Mouse (Mus musculus) left cerebral cortex, postnatal 25 days (tissue): ENCODE data around the gene Snapc4. TPM values are rescaled to one million over a fixed set of nuclear protein-coding genes. Genes with fewer than 3 reads are reported as not detected.

Experiments
- DNase-seq, 2 experiments: peaks; one replicate each; pipeline ENCODE4 v3.0.0; 2022; ENCODE audit warnings: low spot score in 2 of 2, mixed read lengths in 1 of 2
- intact Hi-C: fragments of 180-260 bp; cut with DNase I; formaldehyde crosslinking; loops from one replicate; pipeline ENCODE4 v1.15.1; 2025
- total RNA-seq, 2 experiments: library from RNA; stranded (reverse); gene quantifications; 2 replicates each; pipeline ENCODE4 v1.2.3; 2021

Snapc4 gene
- total RNA-seq, 2 experiments from 2014 or later, result 56.9 to 67.7 TPM

DNA sequence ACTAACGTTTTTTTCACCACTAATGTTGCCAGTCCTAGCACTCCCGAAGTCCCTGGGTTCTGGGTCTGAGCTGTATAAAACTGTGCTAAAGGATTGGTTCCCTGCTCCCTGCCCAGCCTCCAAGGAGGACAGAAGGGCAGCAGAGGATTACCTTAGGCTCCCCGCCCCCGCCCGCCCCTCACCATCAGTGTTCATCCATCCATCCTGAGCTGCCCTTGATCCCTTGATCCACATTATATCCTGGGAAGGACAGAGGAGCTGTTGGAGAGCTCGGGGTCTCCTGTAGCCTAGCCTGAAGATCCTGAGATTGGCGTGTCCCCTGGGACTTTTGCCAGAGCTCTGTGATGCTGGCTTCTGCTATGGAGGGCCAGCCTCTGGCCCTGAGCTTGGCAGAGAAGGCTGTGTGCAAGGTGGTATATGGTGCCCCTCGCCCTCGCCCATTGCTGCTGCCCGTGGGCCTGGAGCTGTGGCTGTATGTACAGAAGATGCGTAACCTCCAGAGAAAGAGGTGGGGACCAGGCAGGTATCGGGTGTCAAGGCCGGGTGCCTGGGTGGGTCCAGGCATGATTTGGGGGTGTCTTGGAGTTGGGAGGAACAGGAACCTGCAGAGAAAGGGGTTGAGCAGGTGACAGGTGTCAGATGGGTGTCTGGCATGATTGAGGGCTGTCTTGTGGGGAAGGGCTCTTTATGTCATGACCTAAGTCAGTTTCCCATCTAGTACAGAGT, 60.8 kb downstream of the Snapc4 start:
- intact Hi-C loops, result loop anchor here (10.0 kb wide), 2 partner anchors 245 to 585 kb away; partner anchors contain the start of gene Surf6
- no peak for DNase-seq

DNA sequence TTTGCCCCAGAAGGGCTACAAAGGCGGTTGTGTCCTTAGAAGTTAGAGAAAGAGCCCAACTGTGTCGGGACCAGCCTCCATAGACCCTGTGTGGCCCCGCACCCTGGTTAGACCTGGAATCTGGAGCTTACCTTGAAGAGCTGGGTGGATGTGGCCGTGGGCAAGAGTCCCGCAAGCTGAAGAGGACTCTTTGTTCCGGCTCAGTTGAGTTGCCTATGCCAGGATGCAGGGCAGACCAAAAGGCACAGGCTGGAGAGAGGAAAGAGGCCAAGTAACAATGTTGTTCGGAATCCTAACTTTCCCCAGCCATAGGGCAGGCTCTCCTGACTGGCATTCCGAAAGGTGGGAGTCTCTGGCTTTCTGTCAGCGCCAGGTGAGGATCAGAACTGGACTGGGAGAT, 61.3 kb downstream of the Snapc4 start:
- intact Hi-C loops, result loop anchor here (10.0 kb wide), 1 partner anchor 586 kb away; the partner anchor contains the start of gene Surf6
- DNase-seq, result no peak

DNA sequence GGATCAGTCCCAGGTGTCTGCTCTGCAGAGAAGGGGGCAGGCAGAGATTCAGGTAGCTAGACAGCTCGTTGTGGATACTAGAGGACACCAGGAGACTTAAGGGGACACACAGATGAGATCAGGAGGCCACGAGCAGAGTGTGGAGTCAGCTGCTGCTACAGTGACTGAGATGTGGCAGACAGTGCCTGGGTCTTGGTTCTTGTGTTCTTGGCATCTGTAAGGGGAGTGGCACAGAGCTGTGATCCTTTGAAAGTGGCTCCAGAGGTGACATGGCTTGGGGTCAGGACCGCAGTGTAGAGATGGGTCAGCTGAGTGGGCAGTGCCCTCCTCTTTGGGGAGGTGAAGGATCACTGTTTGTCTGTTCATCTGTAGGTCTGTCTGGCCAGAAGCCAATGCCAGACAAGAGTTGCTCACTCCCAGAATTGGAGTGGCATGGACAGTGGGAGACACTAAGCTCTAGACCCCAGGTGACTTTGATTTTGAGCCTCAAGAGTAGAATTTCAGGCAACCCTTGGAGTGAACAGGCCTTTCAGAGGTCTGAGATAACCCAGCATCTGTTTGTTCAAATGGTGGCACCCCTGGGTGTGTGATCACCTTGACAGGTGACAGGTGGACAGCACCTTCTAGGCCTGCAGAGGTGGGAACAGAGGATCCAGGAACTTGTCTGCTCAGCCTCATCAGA, 62.3 kb downstream of the Snapc4 start:
- intact Hi-C loops, result loop anchor here (10.0 kb wide), 1 partner anchor 587 kb away; the partner anchor contains the start of gene Surf6
- DNase-seq, result no peak

DNA sequence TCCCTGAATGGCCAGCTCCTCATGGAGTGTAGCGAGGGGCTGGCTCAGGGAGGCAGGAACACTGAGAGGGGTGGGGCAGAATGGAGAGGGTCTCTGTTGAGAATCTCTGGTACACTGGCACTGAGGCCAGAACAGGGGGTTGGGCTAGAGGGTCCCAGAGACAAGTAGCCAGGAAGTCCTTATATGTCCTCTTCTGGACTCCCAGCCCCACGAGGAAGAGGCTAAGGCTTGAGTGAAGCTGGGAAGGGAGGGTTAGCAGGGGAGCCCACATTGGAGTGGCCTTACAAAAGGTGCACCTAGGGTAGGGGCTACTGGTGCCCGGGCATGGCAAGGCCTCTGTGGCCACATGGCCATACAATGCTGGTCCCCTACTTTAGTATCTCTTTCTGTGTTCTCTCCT, 63.1 kb downstream of the Snapc4 start:
- intact Hi-C loops, result loop anchor here (10.0 kb wide), 1 partner anchor 587 kb away; the partner anchor contains the start of gene Surf6
- DNase-seq, result no peak

DNA sequence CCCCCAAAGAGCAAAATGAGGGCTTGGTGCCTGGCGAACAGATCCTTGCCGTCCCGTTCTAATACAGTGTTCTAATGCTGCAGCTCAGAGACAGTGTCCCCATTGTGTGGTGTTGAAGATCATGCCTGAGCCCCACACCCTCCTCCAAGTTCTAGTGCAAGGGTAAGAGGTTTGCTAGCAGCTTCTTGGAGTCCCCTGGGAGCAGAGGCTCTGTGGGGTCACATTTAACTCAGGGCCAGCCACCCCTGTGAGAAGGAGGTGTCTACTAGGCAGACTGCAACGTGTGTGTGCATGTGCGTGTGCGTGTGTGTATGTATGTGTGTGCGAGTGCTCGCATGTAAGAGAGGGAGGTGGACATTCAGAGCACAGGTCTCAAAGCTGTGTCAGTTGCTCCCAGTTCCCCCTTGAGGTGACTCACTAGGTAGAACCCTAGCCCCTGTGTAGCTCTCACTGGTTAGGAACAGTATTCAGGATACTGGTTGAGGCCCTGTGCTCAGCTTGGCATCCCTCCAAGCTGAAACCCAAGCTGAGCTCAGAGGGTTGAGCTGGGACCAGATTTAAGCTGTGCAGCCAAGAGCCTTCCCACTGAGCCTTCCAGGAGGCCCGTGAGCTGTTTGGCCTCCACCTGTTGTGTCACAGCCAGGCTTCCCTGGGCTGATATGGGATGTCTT, 63.7 kb downstream of the Snapc4 start:
- DNase-seq, result no peak
- intact Hi-C loops, result loop anchor here (10.0 kb wide), 1 partner anchor 588 kb away; the partner anchor contains the start of gene Surf6

DNA sequence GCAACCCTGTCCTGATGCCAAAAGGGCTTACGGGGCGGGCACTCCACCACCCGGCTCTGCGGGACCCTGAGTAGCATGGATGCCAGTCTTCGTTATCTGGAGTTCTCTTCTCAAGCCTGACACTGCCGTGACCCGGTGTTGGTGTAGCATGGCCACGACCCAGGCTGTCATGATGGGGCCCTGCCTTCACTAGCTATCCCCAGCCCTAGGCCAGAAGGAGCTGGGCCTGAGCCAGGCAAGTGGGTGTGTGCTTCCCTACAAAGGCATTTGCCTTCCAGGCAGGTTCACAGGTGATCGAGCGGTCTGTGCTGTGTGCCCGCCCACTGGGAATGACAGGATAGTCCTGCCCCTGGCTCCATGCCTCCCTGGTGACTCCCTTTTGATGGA, 64.5 kb downstream of the Snapc4 start:
- intact Hi-C loops, result loop anchor here (10.0 kb wide), 1 partner anchor 589 kb away; the partner anchor contains the start of gene Surf6
- DNase-seq, result peak; percentile 46 to 48

DNA sequence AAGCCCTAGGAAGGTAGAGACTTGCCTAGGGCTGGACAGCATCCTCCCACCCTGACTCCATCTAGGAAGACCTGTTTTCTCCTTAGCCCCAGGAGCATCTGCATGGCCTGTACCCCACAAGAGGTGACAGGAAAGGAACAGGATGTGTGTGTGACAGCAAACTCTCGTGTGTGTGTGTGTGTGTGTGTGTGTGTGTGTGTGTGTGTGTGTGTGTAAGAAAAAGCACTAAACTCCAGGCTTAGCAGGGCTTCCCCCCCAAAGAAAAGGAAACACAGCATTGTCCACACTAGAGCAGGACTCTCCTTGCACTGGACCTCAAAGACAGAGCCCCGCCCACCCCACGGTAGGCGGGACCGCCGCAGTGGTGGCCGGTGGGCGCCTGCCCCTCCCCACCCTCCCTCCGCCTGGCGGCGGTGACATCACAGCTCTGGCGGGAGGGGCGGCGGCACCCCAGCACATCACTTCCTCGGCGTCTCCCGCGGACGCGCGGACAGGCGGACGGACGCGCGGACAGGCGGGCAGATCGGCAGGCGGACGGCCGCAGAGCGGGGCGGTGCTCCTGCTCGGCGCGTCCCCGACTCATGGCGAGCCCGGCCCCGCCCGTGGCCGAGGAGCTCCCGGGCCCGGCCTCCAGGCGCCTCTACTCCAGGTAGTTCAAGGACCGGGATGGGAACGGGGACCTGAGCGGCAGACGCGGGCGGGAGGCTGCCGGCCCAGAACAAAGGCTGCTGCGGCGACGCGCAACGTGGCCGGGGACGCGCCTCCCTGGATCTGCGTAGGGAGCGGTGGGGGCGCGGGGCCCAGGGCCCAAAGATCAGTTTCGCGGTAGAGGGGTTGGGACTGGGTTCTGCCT, 65.2 kb downstream of the Snapc4 start, which contains the start of gene Gpsm1:
Gpsm1 (plus strand) TSS at position 444 of the 853 bp plus-strand sequence.
- peak; percentile 80 to 85 for DNase-seq
- intact Hi-C loops, result loop anchor here (10.0 kb wide), 1 partner anchor 590 kb away; the partner anchor contains the start of gene Surf6

DNA sequence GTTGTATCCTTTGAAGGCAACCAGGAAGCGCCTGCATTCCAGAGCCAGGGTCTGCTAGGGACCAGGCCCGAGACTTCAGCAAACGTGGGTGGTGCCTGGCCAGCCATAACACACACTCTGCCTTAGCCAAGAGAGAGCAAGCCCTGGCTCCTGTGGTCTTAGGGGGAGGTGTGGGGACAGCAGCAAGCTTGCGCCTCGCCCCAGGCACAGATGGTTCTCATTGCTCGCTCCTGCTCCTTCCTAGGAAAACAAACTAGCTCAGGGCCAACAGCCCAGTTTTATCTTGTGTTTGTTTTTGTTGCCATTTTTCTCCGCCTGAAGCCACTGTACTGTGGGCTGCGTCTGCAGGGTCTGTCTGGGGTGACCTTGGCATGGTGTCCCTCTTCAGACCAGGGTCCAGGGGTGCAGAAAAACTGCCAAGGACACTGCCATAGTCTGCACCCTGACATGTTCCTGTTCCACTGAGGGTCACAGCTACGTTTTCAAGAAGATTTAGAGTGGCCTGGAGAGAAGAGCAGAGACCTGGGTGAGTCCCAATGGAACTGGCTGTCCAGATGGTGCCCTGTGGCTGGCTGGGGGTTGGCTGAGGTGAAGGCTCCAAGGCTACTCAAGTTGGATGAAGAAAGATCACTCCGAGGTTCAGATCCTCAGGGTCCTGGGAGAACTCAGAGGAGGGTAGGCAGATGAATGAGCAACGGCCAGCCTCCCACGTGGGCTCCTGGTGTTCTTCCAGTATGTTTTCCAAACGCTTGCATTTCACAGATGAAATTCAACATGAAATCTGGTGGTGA, 66.0 kb downstream of the Snapc4 start:
- peak in 1 of 2 experiments; percentile 32 for DNase-seq
- intact Hi-C loops, result loop anchor here (10.0 kb wide), 1 partner anchor 590 kb away; the partner anchor contains the start of gene Surf6

DNA sequence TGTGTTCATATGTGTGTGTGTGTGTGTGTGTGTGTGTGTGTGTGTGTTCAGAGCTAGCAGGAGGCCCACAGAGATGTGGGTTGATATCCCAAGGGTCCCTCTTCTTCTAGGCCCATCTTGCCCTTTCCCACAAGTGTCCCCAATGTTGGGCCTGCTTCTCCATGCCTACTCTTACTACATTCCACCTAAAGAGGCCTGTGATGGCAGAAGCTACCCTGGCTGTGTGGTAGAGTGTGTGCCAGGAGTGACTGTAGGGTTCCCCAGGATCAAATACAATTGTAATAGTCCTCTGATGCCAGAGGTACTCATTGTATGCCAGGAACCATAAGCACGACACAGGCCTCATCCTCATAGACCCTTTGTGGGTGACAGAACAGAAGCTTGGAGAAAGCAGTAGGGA, 67.1 kb downstream of the Snapc4 start:
- intact Hi-C loops, result loop anchor here (10.0 kb wide), 1 partner anchor 591 kb away; the partner anchor contains the start of gene Surf6
- no peak for DNase-seq

DNA sequence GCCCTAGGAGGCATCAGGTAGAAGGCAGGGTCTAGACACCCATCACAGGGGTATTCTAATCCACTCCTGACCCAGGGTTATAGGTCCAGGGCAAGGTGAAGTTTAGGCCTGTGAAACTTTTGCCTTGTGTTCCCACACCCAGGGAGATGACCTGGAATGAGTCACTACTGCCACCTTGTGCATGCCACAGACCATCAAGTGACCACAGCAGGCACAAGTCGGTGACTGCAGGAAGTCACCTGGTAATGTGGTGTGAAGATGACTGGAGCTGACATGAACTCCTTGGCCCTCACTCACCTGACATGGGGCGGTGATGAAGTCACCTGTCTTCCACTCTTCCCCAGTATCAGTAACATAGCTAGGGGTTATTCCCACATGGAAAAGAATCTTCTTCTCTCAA, 67.6 kb downstream of the Snapc4 start:
- intact Hi-C loops, result loop anchor here (10.0 kb wide), 1 partner anchor 592 kb away; the partner anchor contains the start of gene Surf6
- no peak for DNase-seq

Other genes with a start within 250 kb of the Snapc4 start
- gene Lhx3, start 172.4 kb downstream of the Snapc4 start, total RNA-seq, result under 1 TPM in 1 of 2 experiments, not detected in 1; 0.16 TPM
- gene Qsox2, start 143.1 kb downstream of the Snapc4 start, total RNA-seq, result 10 to 100 TPM; 23.0 to 23.5 TPM
- 1 to 10 TPM in 1 of 2 experiments, under 1 TPM in 1; 0.57 to 4.3 TPM for gene Ccdc187, start 86.1 kb downstream of the Snapc4 start, total RNA-seq
- gene Gpsm1, start 65.1 kb downstream of the Snapc4 start, total RNA-seq, result 10 to 100 TPM; 48.7 to 51.4 TPM
- 10 to 100 TPM; 28.0 to 28.4 TPM for gene Dnlz, start 28.5 kb downstream of the Snapc4 start, total RNA-seq
- 1 to 10 TPM; 2.6 to 3.3 TPM for gene Card9, start 19.7 kb downstream of the Snapc4 start, total RNA-seq
- 100 to 1,000 TPM; 146 to 163 TPM for gene Entr1, start 8.7 kb upstream of the Snapc4 start, total RNA-seq
- 10 to 100 TPM; 92.3 to 92.8 TPM for gene Pmpca, start 8.7 kb upstream of the Snapc4 start, total RNA-seq
- 10 to 100 TPM; 19.9 to 22.4 TPM for gene Inpp5e, start 28.6 kb upstream of the Snapc4 start, total RNA-seq
- gene Sec16a, start 64.6 kb upstream of the Snapc4 start, total RNA-seq, result 10 to 100 TPM; 43.1 to 49.2 TPM
- gene Notch1, start 136.0 kb upstream of the Snapc4 start, total RNA-seq, result 10 to 100 TPM; 17.4 to 28.9 TPM
- gene Egfl7, start 199.4 kb upstream of the Snapc4 start, total RNA-seq, result 10 to 100 TPM; 68.0 to 81.4 TPM
- not detected for gene Gm20532, start 206.0 kb upstream of the Snapc4 start, total RNA-seq
- 1 to 10 TPM in 1 of 2 experiments, under 1 TPM in 1; 0.85 to 1.2 TPM for gene Agpat2, start 223.8 kb upstream of the Snapc4 start, total RNA-seq
- 10 to 100 TPM; 78.4 to 84.8 TPM for gene Fam69b, start 247.8 kb upstream of the Snapc4 start, total RNA-seq